Mouse (Mus musculus) ES-E14 (cell line): ENCODE data around the gene Rpl6. TPM values are rescaled to one million over a fixed set of nuclear protein-coding genes. Genes with fewer than 3 reads are reported as not detected.

Source experiments
- DNase-seq: peaks from one replicate; pipeline ENCODE4 v3.0.0-alpha.2; 2013; ENCODE audit warnings: low read depth, low spot score
- H3K27ac ChIP-seq: 2 replicates; pipeline ENCODE4 v1.5.1; 2012; ENCODE audit warnings: low read depth, mild to moderate bottlenecking, low read length, moderate library complexity, mixed read lengths; ENCODE audit not compliant: poor library complexity, insufficient read depth, severe bottlenecking
- H3K36me3 ChIP-seq: 2 replicates; pipeline ENCODE4 v1.6.1; 2012; ENCODE audit warnings: mild to moderate bottlenecking, low read length, moderate library complexity, mixed read lengths; ENCODE audit not compliant: control insufficient read depth, poor library complexity, insufficient read depth, severe bottlenecking
- H3K4me1 ChIP-seq, 2 experiments: fragments of 150-350 bp in 1 of 2; sonication (generic) in 1 of 2; 2 replicates each; pipeline ENCODE4 v1.6.1; 2012; ENCODE audit warnings: low read length in 2 of 2, mild to moderate bottlenecking in 1 of 2, mixed read lengths in 1 of 2; ENCODE audit not compliant: control insufficient read depth in 2 of 2, insufficient read depth in 2 of 2, poor library complexity in 1 of 2
- H3K4me3 ChIP-seq, 2 experiments: fragments of 150-350 bp in 1 of 2; sonication (generic) in 1 of 2; 2 replicates each; pipeline ENCODE4 v1.5.1; 2012; ENCODE audit warnings: low read length in 2 of 2, low read depth in 1 of 2, mild to moderate bottlenecking in 1 of 2, mixed read lengths in 1 of 2; ENCODE audit not compliant: insufficient read depth in 1 of 2, poor library complexity in 1 of 2, severe bottlenecking in 1 of 2
- H3K9ac ChIP-seq: 2 replicates; pipeline ENCODE4 v1.6.1; 2012; ENCODE audit warnings: low read depth, mild to moderate bottlenecking, low read length, mixed read lengths; ENCODE audit not compliant: poor library complexity, insufficient read depth, severe bottlenecking
- H3K9me3 ChIP-seq: fragments of 150-350 bp; sonication (generic); 2 replicates; pipeline ENCODE4 v1.6.1; 2012; ENCODE audit warnings: low read depth, mild to moderate bottlenecking, low read length; ENCODE audit not compliant: control insufficient read depth, insufficient read depth
- CHD2 ChIP-seq: IDR thresholded peaks from 2 replicates; pipeline ENCODE4 v1.6.1; 2014; ENCODE audit warnings: mild to moderate bottlenecking, low read depth, low read length, inconsistent platforms
- HCFC1 ChIP-seq: IDR thresholded peaks from 2 replicates; pipeline ENCODE4 v1.6.1; 2012; ENCODE audit warnings: low read length, inconsistent platforms, borderline replicate concordance; ENCODE audit not compliant: insufficient read depth
- MAFK ChIP-seq: IDR thresholded peaks from 2 replicates; pipeline ENCODE4 v1.6.1; 2014; ENCODE audit warnings: mild to moderate bottlenecking, low read depth, low read length, inconsistent platforms; ENCODE audit not compliant: insufficient read depth
- ZC3H11A ChIP-seq: IDR thresholded peaks from 2 replicates; pipeline ENCODE4 v1.6.1; 2012; ENCODE audit warnings: low read depth, mild to moderate bottlenecking, inconsistent platforms, low read length, borderline replicate concordance
- ZNF384 ChIP-seq: IDR thresholded peaks from 2 replicates; pipeline ENCODE4 v1.6.1; 2012; ENCODE audit warnings: low read depth, low read length, inconsistent platforms
- in situ Hi-C, 2 experiments: fragments of 600-800 bp; cut with MboI; formaldehyde crosslinking; loops; one replicate each; pipeline ENCODE4 v1.15.1; 2025; ENCODE audit warnings: low sequenced_read_pairs in 2 of 2, inconsistent platforms in 1 of 2; ENCODE audit not compliant: unreplicated experiment in 2 of 2
- total RNA-seq: library from RNA; depleted of rRNA; stranded (reverse); fragments of 300-350 nt; gene quantifications from 2 replicates; pipeline ENCODE4 v1.2.3, GENCODE M21; 2012; rRNA removed

Rpl6 gene
- total RNA-seq, 1 experiment, result 2,169 TPM

DNA sequence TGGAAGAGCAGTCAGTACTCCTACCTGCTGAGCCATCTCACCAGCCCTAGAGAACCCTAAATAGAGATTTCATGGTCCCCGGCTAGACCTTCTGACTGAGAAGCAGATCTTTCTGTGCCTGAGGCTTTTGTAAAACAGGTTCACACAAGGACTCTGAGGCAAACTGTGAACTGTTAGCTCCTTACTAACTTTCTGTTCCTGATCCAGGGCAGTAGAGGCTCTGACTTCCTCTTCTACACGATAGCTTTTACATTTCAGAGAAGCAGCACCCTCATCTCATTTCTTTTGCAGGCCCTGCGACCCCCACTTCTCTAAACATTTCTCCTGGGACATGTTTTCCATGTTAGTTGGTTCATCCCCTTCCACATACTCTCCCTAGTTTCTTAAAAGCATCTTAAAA lies 45.4 kb downstream of the Rpl6 start:
- H3K4me1 ChIP-seq, result no peaks in the 10 kb centered on the region
- H3K9me3 ChIP-seq, result no peaks in the 10 kb centered on the region
- TF ChIP-seq MAFK (no peak), HCFC1 (no peak), ZC3H11A (no peak), ZNF384 (no peak), CHD2 (no peak)
- H3K27ac ChIP-seq, result no peak overlapping the region
- H3K4me3 ChIP-seq, result no peak overlapping the region
- 0 out of 2 replicates have a peak, but pooled peaks cover 2% of the 10 kb centered on the region for H3K36me3 ChIP-seq
- DNase-seq, result no peak
- in situ Hi-C loops, result no loop called here
- H3K9ac ChIP-seq, result no peak overlapping the region

DNA sequence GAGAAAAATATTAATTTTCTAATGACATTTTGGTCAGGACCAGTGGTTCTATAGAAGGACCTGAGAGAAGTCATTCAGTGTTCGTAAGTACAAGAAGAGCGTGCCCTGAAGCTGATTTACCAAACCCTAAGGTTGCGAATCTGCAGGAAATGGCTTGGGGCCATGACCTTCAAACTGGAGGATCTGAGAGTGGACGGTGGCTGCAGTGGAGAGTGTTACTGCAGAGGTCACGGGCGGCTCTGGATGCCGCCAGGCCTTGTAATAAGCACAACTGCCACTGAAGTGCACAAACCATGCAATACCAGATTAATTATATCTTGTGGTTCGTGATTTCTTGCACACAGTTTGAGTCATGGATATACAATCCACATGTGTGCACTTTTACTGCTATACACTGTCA lies 47.5 kb downstream of the Rpl6 start:
- Histone ChIP-seq H3K36me3 (peaks cover 5% of the 10 kb centered on the region; the same call in 1 of the 2 replicates), H3K4me1 (no peaks in the 10 kb centered on the region), H3K9me3 (no peaks in the 10 kb centered on the region), H3K9ac (no peak overlapping the region), H3K27ac (no peak overlapping the region), H3K4me3 (no peak overlapping the region)
- TF ChIP-seq ZC3H11A (no peak), HCFC1 (no peak)
- no peak for DNase-seq
- in situ Hi-C loops, result no loop called here

DNA sequence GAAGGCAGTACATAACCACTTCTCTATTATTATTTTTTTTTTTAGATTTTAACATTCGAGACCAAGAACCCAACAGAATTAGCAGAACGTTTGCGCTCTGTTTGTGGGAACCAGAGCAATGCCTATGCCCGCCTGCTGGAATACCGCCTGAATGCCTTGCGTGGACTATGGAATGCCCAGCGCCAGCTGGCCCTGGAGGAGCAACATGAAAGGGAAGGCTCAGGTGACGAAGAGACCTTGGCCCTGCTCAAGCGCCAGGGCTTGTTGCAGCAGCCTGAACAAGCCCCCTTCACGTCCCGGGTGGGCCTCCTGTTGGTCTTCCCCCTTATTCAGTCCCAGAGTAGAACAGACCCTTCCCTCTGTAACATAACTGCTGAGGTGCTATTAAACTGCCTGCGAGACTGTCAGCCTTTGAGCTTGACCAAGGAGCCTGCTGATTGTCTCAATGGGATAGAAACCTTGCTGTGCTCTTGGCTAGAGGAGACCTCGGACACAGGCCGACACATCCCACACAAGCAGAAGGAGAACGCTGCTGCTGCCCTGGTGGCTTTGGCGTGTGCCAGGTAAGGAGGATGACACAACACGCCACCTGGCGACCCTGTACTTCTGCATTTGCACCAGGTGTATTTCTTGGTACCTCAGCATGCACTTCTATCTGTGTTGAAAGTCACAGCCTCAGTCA lies 49.7 kb downstream of the Rpl6 start:
- Histone ChIP-seq H3K4me1 (no peaks in the 10 kb centered on the region), H3K4me3 (no peak overlapping the region), H3K27ac (no peak overlapping the region), H3K9me3 (no peaks in the 10 kb centered on the region), H3K9ac (no peak overlapping the region), H3K36me3 (peaks cover 5% of the 10 kb centered on the region; the same call in 1 of the 2 replicates)
- no peak for TF ChIP-seq MAFK
- DNase-seq, result no peak
- in situ Hi-C loops, result no loop called here

DNA sequence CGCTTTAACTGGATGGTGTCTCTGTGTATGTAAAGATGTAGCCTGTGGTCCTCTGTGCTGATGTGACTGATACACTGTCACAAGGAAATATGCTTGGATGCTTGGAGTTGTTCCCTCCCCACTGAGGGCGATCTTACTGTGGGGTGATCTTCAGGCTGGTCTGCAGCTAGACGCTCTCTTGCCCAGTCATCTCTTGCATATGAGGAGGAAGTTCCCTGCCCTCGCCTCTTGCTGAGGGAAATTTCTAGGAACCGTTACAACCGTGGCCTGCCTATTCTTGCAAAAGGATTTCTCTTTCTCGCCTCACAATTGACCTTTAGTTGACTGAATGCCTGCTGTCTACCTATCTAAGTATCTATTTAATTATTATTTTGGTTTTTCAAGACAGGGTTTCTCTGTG lies 50.7 kb downstream of the Rpl6 start:
- Histone ChIP-seq H3K36me3 (peaks cover 5% of the 10 kb centered on the region; the same call in 1 of the 2 replicates), H3K9ac (no peak overlapping the region), H3K27ac (no peak overlapping the region), H3K9me3 (no peaks in the 10 kb centered on the region), H3K4me1 (no peaks in the 10 kb centered on the region), H3K4me3 (no peak overlapping the region)
- in situ Hi-C loops, result no loop called here
- no peak for DNase-seq
- no peak for TF ChIP-seq CHD2
- no peak for TF ChIP-seq HCFC1
- TF ChIP-seq ZNF384, result no peak
- TF ChIP-seq MAFK, result no peak
- no peak for TF ChIP-seq ZC3H11A

Other genes starting within 250 kb of the Rpl6 start
- 0.09 TPM in 1 of 2 replicates, not detected in the other for gene Rph3a, start 194.4 kb upstream of the Rpl6 start, total RNA-seq
- gene Ptpn11, start 13.1 kb upstream of the Rpl6 start, total RNA-seq, result 26.3 and 40.2 TPM in 2 replicates
- 14.2 and 22.4 TPM in 2 replicates for gene Hectd4, start 15.7 kb downstream of the Rpl6 start, total RNA-seq
- gene Trafd1, start 181.2 kb downstream of the Rpl6 start, total RNA-seq, result 13.8 and 15.6 TPM in 2 replicates
- 92.3 and 118 TPM in 2 replicates for gene Naa25, start 193.5 kb downstream of the Rpl6 start, total RNA-seq
- 3.0 and 3.8 TPM in 2 replicates for gene Tmem116, start 247.4 kb downstream of the Rpl6 start, total RNA-seq
- gene Erp29, start 248.0 kb downstream of the Rpl6 start, total RNA-seq, result 339 and 444 TPM in 2 replicates